Mouse (Mus musculus): ENCODE results near the gene Sox18. TPM values are rescaled to one million over a fixed set of nuclear protein-coding genes. Genes with fewer than 3 reads are reported as not detected.

Gene Sox18
- polyA plus RNA-seq, 1 experiment: 5.5 TPM

DNA sequence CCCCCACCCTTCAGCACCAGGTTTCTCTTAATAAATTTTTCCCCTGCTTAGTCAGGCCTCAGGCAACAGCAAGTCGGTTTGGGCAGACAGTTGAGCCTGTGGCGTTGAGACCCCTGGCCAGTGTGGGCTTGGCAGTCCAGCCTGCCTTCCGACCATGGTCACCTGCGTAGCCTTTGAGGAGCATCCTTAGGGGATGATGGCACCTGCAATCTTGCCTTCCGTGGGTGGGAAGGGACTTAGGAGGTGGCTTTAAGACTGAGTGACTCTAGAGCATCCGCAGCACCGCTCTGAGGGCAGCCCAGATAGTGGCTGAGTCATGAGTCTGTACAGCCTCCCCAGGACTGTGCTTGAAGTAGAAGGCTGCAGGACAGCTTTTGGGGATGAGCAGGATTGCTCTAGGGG, 9.3 kb upstream of the Sox18 start:
- H3K36me3 ChIP-seq (ENCODE audit: control insufficient read depth, insufficient read depth, low read length): no peaks in the 10 kb centered on the region
- H3K27ac ChIP-seq (ENCODE audit: control insufficient read depth, insufficient read depth, low read depth, low read length): peak overlapping the region; percentile 95
- TF ChIP-seq POLR2A (IDR thresholded peaks at IDR 0.05; ENCODE audit: control insufficient read depth, low read depth, low read length): no peak
- no peak for TF ChIP-seq CTCF (IDR thresholded peaks at IDR 0.05; ENCODE audit: control insufficient read depth, insufficient read depth, insufficient replicate concordance, low read depth, low read length)
- H3K27me3 ChIP-seq (ENCODE audit: control insufficient read depth, insufficient read depth, low read length): no peaks in the 10 kb centered on the region
- peaks cover 3% of the 10 kb centered on the region for H3K4me1 ChIP-seq (ENCODE audit: control insufficient read depth, insufficient read depth, low read length)
- H3K4me3 ChIP-seq (ENCODE audit: control insufficient read depth, low read depth, low read length): peak overlapping the region; percentile 97

DNA sequence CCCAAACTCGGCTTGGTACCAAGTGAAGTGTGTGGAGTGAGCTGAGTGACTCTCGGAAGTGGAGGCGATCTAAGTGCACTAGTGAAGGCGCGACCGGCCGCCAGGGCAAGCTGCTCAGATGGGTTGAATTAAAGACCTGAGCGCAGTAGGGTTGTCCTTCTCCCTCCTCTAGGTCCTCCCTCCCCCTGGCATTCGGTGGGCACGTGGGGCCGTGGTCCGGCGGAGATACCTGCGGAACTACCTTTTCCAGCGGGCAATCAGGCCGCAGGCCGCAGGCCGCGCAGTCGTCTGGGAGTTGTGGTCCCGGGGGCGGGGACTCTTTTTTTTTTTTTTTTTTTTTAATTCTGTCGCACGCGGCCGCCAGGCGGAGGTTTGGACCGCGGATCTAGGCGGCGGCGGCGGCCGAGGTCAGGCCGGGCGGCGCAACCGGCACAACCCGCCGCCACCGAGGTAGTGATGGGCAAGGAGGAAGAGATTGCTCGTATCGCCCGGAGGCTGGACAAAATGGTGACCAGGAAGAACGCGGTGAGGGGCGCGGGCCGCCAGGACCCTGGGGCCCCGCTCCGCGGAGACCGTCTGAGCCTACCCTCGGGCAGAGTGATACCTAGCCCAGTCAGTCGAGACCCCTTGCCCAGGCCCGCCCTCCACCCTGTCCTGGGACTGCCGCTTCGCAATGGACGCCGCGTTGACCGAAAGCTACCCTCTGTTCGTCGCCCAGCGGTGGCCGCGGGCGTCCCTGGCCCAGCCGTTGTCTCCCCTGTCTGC, 8.7 kb upstream of the Sox18 start, which contains the start of gene Tcea2:
Tcea2 (plus strand) TSS at position 360 of the 765 bp plus-strand sequence.
- TF ChIP-seq CTCF (IDR thresholded peaks at IDR 0.05; ENCODE audit: control insufficient read depth, insufficient read depth, insufficient replicate concordance, low read depth, low read length) (no peak; the same call in 1 of the 2 replicates), POLR2A (IDR thresholded peaks at IDR 0.05; ENCODE audit: control insufficient read depth, low read depth, low read length) (no peak)
- peaks cover 8% of the 10 kb centered on the region for H3K4me1 ChIP-seq (ENCODE audit: control insufficient read depth, insufficient read depth, low read length)
- H3K36me3 ChIP-seq (ENCODE audit: control insufficient read depth, insufficient read depth, low read length): no peaks in the 10 kb centered on the region
- H3K27me3 ChIP-seq (ENCODE audit: control insufficient read depth, insufficient read depth, low read length): no peaks in the 10 kb centered on the region
- peak within 1 kb of the TSS; percentile 95 for H3K27ac ChIP-seq (ENCODE audit: control insufficient read depth, insufficient read depth, low read depth, low read length)
- H3K4me3 ChIP-seq (ENCODE audit: control insufficient read depth, low read depth, low read length): peak within 1 kb of the TSS; percentile 97

DNA sequence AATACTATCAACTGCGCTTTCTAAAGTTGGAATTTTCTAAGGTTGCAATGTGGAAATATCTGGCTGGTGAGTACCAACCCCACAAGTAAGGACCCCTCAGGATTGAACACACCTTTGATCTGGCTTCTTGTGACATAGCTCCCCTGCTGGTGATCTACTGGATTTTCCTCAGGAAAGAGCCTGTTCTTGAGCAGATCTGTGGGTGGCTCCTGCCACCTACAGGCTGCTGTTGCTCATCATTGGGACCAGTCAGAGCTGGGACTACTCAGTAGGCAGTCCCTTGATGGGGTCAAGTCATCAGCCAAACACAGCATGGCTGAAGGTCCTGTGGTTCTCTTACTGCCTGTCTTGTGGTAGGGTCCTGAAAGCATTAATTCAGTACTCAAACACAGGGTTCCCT, 7.3 kb upstream of the Sox18 start:
- Histone ChIP-seq H3K4me3 (ENCODE audit: control insufficient read depth, low read depth, low read length) (no peak overlapping the region), H3K27me3 (ENCODE audit: control insufficient read depth, insufficient read depth, low read length) (no peaks in the 10 kb centered on the region), H3K36me3 (ENCODE audit: control insufficient read depth, insufficient read depth, low read length) (no peaks in the 10 kb centered on the region), H3K27ac (ENCODE audit: control insufficient read depth, insufficient read depth, low read depth, low read length) (peak overlapping the region; percentile 5), H3K4me1 (ENCODE audit: control insufficient read depth, insufficient read depth, low read length) (peaks cover 17% of the 10 kb centered on the region)
- TF ChIP-seq POLR2A (IDR thresholded peaks at IDR 0.05; ENCODE audit: control insufficient read depth, low read depth, low read length) (no peak), CTCF (IDR thresholded peaks at IDR 0.05; ENCODE audit: control insufficient read depth, insufficient read depth, insufficient replicate concordance, low read depth, low read length) (peak; percentile 76; the same call in 1 of the 2 replicates)

DNA sequence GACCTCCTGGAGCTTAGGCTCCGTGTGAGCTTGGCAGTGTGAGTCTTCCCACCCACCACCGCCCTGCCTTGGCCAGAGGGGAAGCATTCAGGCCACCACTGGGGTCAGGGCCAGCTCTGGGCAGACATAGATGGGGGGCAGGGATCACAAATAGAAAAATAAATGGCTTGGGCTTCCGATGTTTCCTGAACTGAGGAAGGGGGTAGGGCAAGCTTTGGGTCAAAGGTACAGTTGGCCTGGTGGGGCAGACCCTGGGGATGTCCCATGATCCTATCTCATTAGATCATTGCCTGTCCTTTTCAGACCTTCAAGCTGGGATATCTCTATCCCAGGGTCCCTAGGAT, 6.3 kb upstream of the Sox18 start:
- Histone ChIP-seq H3K27me3 (ENCODE audit: control insufficient read depth, insufficient read depth, low read length) (no peaks in the 10 kb centered on the region), H3K4me3 (ENCODE audit: control insufficient read depth, low read depth, low read length) (no peak overlapping the region; the same call in 1 of the 2 replicates), H3K27ac (ENCODE audit: control insufficient read depth, insufficient read depth, low read depth, low read length) (0 out of 2 replicates have a peak overlapping the region, but pooled peaks have one; percentile 15), H3K36me3 (ENCODE audit: control insufficient read depth, insufficient read depth, low read length) (no peaks in the 10 kb centered on the region), H3K4me1 (ENCODE audit: control insufficient read depth, insufficient read depth, low read length) (peaks cover 20% of the 10 kb centered on the region)
- no peak for TF ChIP-seq POLR2A (IDR thresholded peaks at IDR 0.05; ENCODE audit: control insufficient read depth, low read depth, low read length)
- TF ChIP-seq CTCF (IDR thresholded peaks at IDR 0.05; ENCODE audit: control insufficient read depth, insufficient read depth, insufficient replicate concordance, low read depth, low read length): no peak

DNA sequence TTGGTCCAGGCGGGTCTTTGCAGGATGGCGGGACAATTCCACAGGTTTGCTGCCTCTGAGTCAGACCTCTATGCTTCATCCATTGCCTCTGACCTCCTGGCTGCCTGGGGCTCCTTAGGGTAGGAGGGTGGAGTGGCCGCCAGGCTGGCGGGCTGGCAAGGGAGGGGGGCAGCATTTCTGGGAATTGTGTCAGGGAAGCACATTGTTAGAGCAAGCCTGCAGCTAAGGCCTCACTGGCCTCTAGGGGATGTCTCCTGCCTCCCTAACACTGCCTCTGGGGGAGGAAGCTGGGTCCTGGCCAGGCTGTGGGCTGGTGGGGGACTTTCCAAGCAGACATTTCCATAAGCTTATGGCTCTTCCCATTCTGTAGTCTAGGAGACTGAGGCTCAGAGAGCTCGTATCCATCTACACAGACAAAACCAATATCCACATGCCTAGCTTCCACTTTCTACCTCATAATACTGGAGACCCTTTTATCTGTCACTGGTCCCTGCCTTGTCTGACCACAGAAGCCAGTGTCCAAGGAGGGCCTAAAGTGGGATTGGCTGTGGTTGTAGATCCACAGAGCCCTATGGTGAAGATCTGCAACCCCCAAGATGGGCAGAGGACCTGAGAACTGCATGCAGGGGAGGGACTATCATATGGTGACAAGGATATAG, 5.8 kb upstream of the Sox18 start:
- H3K27me3 ChIP-seq (ENCODE audit: control insufficient read depth, insufficient read depth, low read length): no peaks in the 10 kb centered on the region
- no peak overlapping the region; the same call in 1 of the 2 replicates for H3K4me3 ChIP-seq (ENCODE audit: control insufficient read depth, low read depth, low read length)
- H3K36me3 ChIP-seq (ENCODE audit: control insufficient read depth, insufficient read depth, low read length): no peaks in the 10 kb centered on the region
- 0 out of 2 replicates have a peak overlapping the region, but pooled peaks have one; percentile 15 for H3K27ac ChIP-seq (ENCODE audit: control insufficient read depth, insufficient read depth, low read depth, low read length)
- TF ChIP-seq POLR2A (IDR thresholded peaks at IDR 0.05; ENCODE audit: control insufficient read depth, low read depth, low read length): no peak
- TF ChIP-seq CTCF (IDR thresholded peaks at IDR 0.05; ENCODE audit: control insufficient read depth, insufficient read depth, insufficient replicate concordance, low read depth, low read length): no peak
- H3K4me1 ChIP-seq (ENCODE audit: control insufficient read depth, insufficient read depth, low read length): peaks cover 20% of the 10 kb centered on the region

DNA sequence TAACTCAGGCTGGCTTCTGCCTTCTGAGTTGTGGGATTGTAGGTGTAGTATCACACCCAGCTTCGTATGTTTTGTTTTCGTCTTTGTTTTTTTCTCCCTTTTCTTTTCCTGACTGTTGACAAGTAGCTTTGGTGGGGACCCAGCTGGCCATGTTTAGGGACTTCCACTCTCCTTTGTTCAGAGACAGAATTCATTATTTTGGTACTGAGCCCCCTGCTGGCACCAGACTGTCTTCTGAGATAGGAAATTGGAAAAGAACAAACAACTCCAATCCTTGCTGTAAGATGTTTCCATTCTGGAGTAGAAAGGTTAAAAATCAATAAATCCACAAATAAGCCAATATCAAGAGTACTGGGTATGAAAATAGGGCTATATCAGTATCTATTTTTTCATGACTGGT, 5.0 kb upstream of the Sox18 start:
- H3K4me3 ChIP-seq (ENCODE audit: control insufficient read depth, low read depth, low read length): no peak overlapping the region
- H3K36me3 ChIP-seq (ENCODE audit: control insufficient read depth, insufficient read depth, low read length): no peaks in the 10 kb centered on the region
- H3K4me1 ChIP-seq (ENCODE audit: control insufficient read depth, insufficient read depth, low read length): peaks cover 25% of the 10 kb centered on the region
- no peaks in the 10 kb centered on the region for H3K27me3 ChIP-seq (ENCODE audit: control insufficient read depth, insufficient read depth, low read length)
- no peak for TF ChIP-seq CTCF (IDR thresholded peaks at IDR 0.05; ENCODE audit: control insufficient read depth, insufficient read depth, insufficient replicate concordance, low read depth, low read length)
- no peak for TF ChIP-seq POLR2A (IDR thresholded peaks at IDR 0.05; ENCODE audit: control insufficient read depth, low read depth, low read length)
- no peak overlapping the region for H3K27ac ChIP-seq (ENCODE audit: control insufficient read depth, insufficient read depth, low read depth, low read length)

DNA sequence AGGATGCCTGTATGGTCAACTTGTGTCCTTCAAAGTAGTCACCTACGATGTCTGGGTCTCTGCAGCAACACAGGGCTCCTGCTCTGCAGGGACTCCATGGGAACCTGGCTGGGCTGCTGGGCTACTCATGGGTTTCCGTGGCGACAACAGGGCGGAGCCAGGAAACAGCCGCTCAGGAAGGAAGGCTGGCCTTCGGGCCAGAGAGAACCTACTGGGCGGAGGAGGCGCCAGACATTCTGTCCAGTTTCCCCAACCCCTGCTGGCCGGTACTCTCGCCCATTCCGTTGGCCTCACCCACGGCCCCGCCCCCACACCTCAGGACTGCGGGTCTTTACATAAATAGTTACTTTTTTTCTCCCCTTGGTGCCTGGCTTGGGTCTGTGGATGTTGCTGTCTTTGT, 4.0 kb upstream of the Sox18 start:
- TF ChIP-seq POLR2A (IDR thresholded peaks at IDR 0.05; ENCODE audit: control insufficient read depth, low read depth, low read length) (peak; percentile 78), CTCF (IDR thresholded peaks at IDR 0.05; ENCODE audit: control insufficient read depth, insufficient read depth, insufficient replicate concordance, low read depth, low read length) (no peak)
- H3K4me3 ChIP-seq (ENCODE audit: control insufficient read depth, low read depth, low read length): peak overlapping the region; percentile 80
- H3K27me3 ChIP-seq (ENCODE audit: control insufficient read depth, insufficient read depth, low read length): no peaks in the 10 kb centered on the region
- H3K36me3 ChIP-seq (ENCODE audit: control insufficient read depth, insufficient read depth, low read length): no peaks in the 10 kb centered on the region
- H3K27ac ChIP-seq (ENCODE audit: control insufficient read depth, insufficient read depth, low read depth, low read length): peak overlapping the region; percentile 94
- H3K4me1 ChIP-seq (ENCODE audit: control insufficient read depth, insufficient read depth, low read length): peaks cover 28% of the 10 kb centered on the region

Data from testis, adult 2 months (tissue).